Mouse (Mus musculus) liver, adult 2 months (tissue): ENCODE data around the gene Map3k12. TPM values are rescaled to one million over a fixed set of nuclear protein-coding genes. Genes with fewer than 3 reads are reported as not detected.

ENCODE experiments used
- DNase-seq: peaks from one replicate; pipeline ENCODE4 v3.0.0-alpha.2; 2011; ENCODE audit warnings: low read depth, low spot score; ENCODE audit errors: extremely low read depth
- H3K27ac ChIP-seq: fragments of 200-500 bp; replicated peaks from 2 replicates; pipeline ENCODE4 v1.5.1; 2012; ENCODE audit warnings: low read depth, mild to moderate bottlenecking, control low read depth, inconsistent platforms, low read length; ENCODE audit not compliant: insufficient read depth
- H3K27me3 ChIP-seq: fragments of 200-500 bp; 2 replicates; pipeline ENCODE4 v1.6.1; 2012; ENCODE audit warnings: mild to moderate bottlenecking, moderate library complexity, low read length, inconsistent platforms; ENCODE audit not compliant: control insufficient read depth, insufficient read depth
- H3K36me3 ChIP-seq: fragments of 200-500 bp; 2 replicates; pipeline ENCODE4 v1.6.1; 2012; ENCODE audit warnings: low read length, inconsistent platforms; ENCODE audit not compliant: control insufficient read depth, insufficient read depth
- H3K4me1 ChIP-seq: fragments of 200-500 bp; 2 replicates; pipeline ENCODE4 v1.6.1; 2011; ENCODE audit warnings: low read length; ENCODE audit not compliant: control insufficient read depth, insufficient read depth
- H3K4me3 ChIP-seq: fragments of 200-500 bp; 2 replicates; pipeline ENCODE4 v1.5.1; 2011; ENCODE audit warnings: low read depth, mild to moderate bottlenecking, control low read depth, low read length, moderate library complexity; ENCODE audit not compliant: insufficient read depth
- H3K79me2 ChIP-seq: fragments of 200-500 bp; 2 replicates; pipeline ENCODE4 v1.6.1; 2012; ENCODE audit warnings: inconsistent platforms, mild to moderate bottlenecking, low read length, moderate library complexity; ENCODE audit not compliant: control insufficient read depth, insufficient read depth
- H3K9ac ChIP-seq: fragments of 200-500 bp; 2 replicates; pipeline ENCODE4 v1.6.1; 2012; ENCODE audit warnings: low read depth, mild to moderate bottlenecking, control low read depth, inconsistent platforms, low read length
- CTCF ChIP-seq: fragments of 200-500 bp; IDR thresholded peaks from 2 replicates; pipeline ENCODE4 v1.5.1; 2011; ENCODE audit warnings: low read depth, low read length, control low read depth
- POLR2A ChIP-seq: fragments of 200-500 bp; IDR thresholded peaks from 2 replicates; pipeline ENCODE4 v1.6.1; 2011; ENCODE audit warnings: low read length, control low read depth; ENCODE audit not compliant: insufficient read depth; ENCODE audit errors: extremely low read depth
- WGBS: fragments of 180-500 bp; shearing (Covaris S2); methylation state at CpG from one replicate; pipeline ENCODE4 v1.1.7; 2018; 5-methylcytosine and 5-hydroxymethylcytosine counted together
- polyA plus RNA-seq: library from polyadenylated mRNA; depleted of rRNA; stranded (reverse); fragments of >200 nt; gene quantifications from 2 replicates; pipeline ENCODE4 v1.2.3, GENCODE M21; 2012
- total RNA-seq: library from RNA; depleted of rRNA; stranded (reverse); fragments of >200 nt; gene quantifications from 2 replicates; pipeline ENCODE4 v1.2.3, GENCODE M21; 2014

Gene Map3k12
- total and polyA plus RNA-seq, 2 experiments = 0.43 to 0.46 TPM

GRCm38 (mm10) chr15:102552599-102552998, 35.7 kb upstream of the Map3k12 start:
- Histone ChIP-seq H3K27me3 (no peaks in the 10 kb centered on the region), H3K27ac (no peak overlapping the region), H3K4me3 (no peak overlapping the region), H3K79me2 (no peaks in the 10 kb centered on the region; the same call in none of the 2 replicates), H3K36me3 (peaks cover 55% of the 10 kb centered on the region), H3K4me1 (no peaks in the 10 kb centered on the region), H3K9ac (no peak overlapping the region)
- DNase-seq = no peak
- WGBS = 96% methylated on average over 5 of the region's 5 CpGs
- no peak for TF ChIP-seq POLR2A
- no peak for TF ChIP-seq CTCF

- Histone ChIP-seq H3K27me3 (no peaks in the 10 kb centered on the region), H3K4me3 (no peak overlapping the region), H3K27ac (no peak overlapping the region), H3K36me3 (peaks cover 44% of the 10 kb centered on the region), H3K4me1 (no peaks in the 10 kb centered on the region), H3K9ac (no peak overlapping the region), H3K79me2 (no peaks in the 10 kb centered on the region; the same call in none of the 2 replicates)
- DNase-seq = no peak
- TF ChIP-seq CTCF (no peak), POLR2A (no peak)
- WGBS = 96% methylated on average over 3 of the region's 3 CpGs
Measured at GRCm38 (mm10) chr15:102547478-102547877, 30.6 kb upstream of the Map3k12 start.

GRCm38 (mm10) chr15:102546677-102547427, 30.0 kb upstream of the Map3k12 start:
- Histone ChIP-seq H3K27me3 (no peaks in the 10 kb centered on the region), H3K79me2 (no peaks in the 10 kb centered on the region; the same call in none of the 2 replicates), H3K27ac (no peak overlapping the region), H3K9ac (no peak overlapping the region), H3K4me1 (0 out of 2 replicates have a peak, but pooled peaks cover 2% of the 10 kb centered on the region), H3K4me3 (no peak overlapping the region), H3K36me3 (peaks cover 43% of the 10 kb centered on the region)
- TF ChIP-seq CTCF (no peak), POLR2A (no peak)
- no peak for DNase-seq
- WGBS = 78% methylated on average over 3 of the region's 3 CpGs

- 95% methylated on average over 3 of the region's 3 CpGs for WGBS
- TF ChIP-seq CTCF (no peak), POLR2A (no peak)
- Histone ChIP-seq H3K27ac (no peak overlapping the region), H3K79me2 (no peaks in the 10 kb centered on the region; the same call in none of the 2 replicates), H3K36me3 (peaks cover 40% of the 10 kb centered on the region), H3K4me1 (0 out of 2 replicates have a peak, but pooled peaks cover 2% of the 10 kb centered on the region), H3K27me3 (no peaks in the 10 kb centered on the region), H3K4me3 (no peak overlapping the region), H3K9ac (no peak overlapping the region)
- no peak for DNase-seq
Measured at GRCm38 (mm10) chr15:102546246-102546645, 29.4 kb upstream of the Map3k12 start.

- TF ChIP-seq CTCF = no peak
- TF ChIP-seq POLR2A = no peak
- 97% methylated on average over 4 of the region's 4 CpGs for WGBS
Measured at GRCm38 (mm10) chr15:102544801-102545200, 27.9 kb upstream of the Map3k12 start.

GRCm38 (mm10) chr15:102533926-102534325, 17.1 kb upstream of the Map3k12 start:
- DNase-seq = no peak
- Histone ChIP-seq H3K27ac (no peak overlapping the region), H3K36me3 (peaks cover 58% of the 10 kb centered on the region), H3K4me1 (no peaks in the 10 kb centered on the region), H3K9ac (no peak overlapping the region), H3K27me3 (no peaks in the 10 kb centered on the region), H3K79me2 (no peaks in the 10 kb centered on the region), H3K4me3 (no peak overlapping the region)
- TF ChIP-seq CTCF (no peak), POLR2A (no peak)
- 95% methylated on average over 7 of the region's 7 CpGs for WGBS

More at GRCm38 (mm10) chr15:102544801-102545200, 27.9 kb upstream of the Map3k12 start:
- H3K27ac ChIP-seq = no peak overlapping the region
- H3K36me3 ChIP-seq = peaks cover 47% of the 10 kb centered on the region
- no peak overlapping the region for H3K9ac ChIP-seq
- no peaks in the 10 kb centered on the region; the same call in 1 of the 2 replicates for H3K79me2 ChIP-seq
- H3K27me3 ChIP-seq = no peaks in the 10 kb centered on the region
- no peak overlapping the region for H3K4me3 ChIP-seq
- 0 out of 2 replicates have a peak, but pooled peaks cover 2% of the 10 kb centered on the region for H3K4me1 ChIP-seq
- no peak for DNase-seq
